Comparison of ENCODE assay signal across 8 mouse cellular contexts in genomic region chr10:52704101-52705051, GRCm38 (mm10). TPM values are rescaled to one million over a fixed set of nuclear protein-coding genes. Genes with fewer than 3 reads are reported as not detected.
A peak's percentile ranks its signal among the peaks of the same experiment; 100 is the strongest.
DNase-seq lines count a peak whose midpoint lies in the region; ATAC-seq and TF ChIP-seq lines count a peak whose summit lies in the region.

No protein-coding gene starts in this region.

- peak; percentile 89 for ATAC-seq in lung, embryonic 14.5 days (ENCODE audit: insufficient read depth)

- no peak for TF ChIP-seq POLR2A in liver, adult 2 months (IDR thresholded peaks at IDR 0.05; ENCODE audit: extremely low read depth, insufficient read depth, low read length)

- no peaks in the 10 kb centered on the region for H3K9me3 ChIP-seq in lung, embryonic 14.5 days (ENCODE audit: low read depth, low read length)

- H3K27ac ChIP-seq in lung, embryonic 14.5 days (ENCODE audit: low read depth), result no peak overlapping the region
- no peak overlapping the region for H3K27ac ChIP-seq in liver, adult 2 months (replicated peaks; ENCODE audit: insufficient read depth, low read depth, low read length)

- H3K27me3 ChIP-seq in lung, embryonic 14.5 days (ENCODE audit: insufficient read depth, low read length), result no peaks in the 10 kb centered on the region
- peaks cover 7% of the 10 kb centered on the region; the same call in 1 of the 2 replicates for H3K27me3 ChIP-seq in liver, adult 2 months (ENCODE audit: control insufficient read depth, insufficient read depth, low read length)

- H3K79me2 ChIP-seq in liver, adult 2 months (ENCODE audit: control insufficient read depth, insufficient read depth, low read length), result no peaks in the 10 kb centered on the region

- H3K4me2 ChIP-seq in lung, embryonic 14.5 days, result peak overlapping the region; percentile 78

- H3K36me3 ChIP-seq in lung, embryonic 14.5 days (ENCODE audit: insufficient read depth), result no peaks in the 10 kb centered on the region
- no peaks in the 10 kb centered on the region for H3K36me3 ChIP-seq in liver, adult 2 months (ENCODE audit: control insufficient read depth, insufficient read depth, low read length)

- TF ChIP-seq CTCF in lung, embryonic 14.5 days (IDR thresholded peaks at IDR 0.05; ENCODE audit: low read depth), result no peak
- TF ChIP-seq CTCF in liver, adult 2 months (IDR thresholded peaks at IDR 0.05; ENCODE audit: low read depth, low read length), result no peak

- peak overlapping the region; percentile 35 for H3K4me3 ChIP-seq in lung, embryonic 14.5 days (ENCODE audit: low read depth, low read length)
- H3K4me3 ChIP-seq in liver, adult 2 months (ENCODE audit: insufficient read depth, low read depth, low read length), result no peak overlapping the region; the same call in 1 of the 2 replicates

- H3K9ac ChIP-seq in lung, embryonic 14.5 days, result peak overlapping the region; percentile 47
- H3K9ac ChIP-seq in liver, adult 2 months (ENCODE audit: low read depth, low read length), result no peak overlapping the region

- peak; percentile 92 for DNase-seq in lung, embryonic 14.5 days
- DNase-seq in lung, postnatal 14 days, result no peak
- DNase-seq in cerebellum, postnatal 14 days, result peak; percentile 34 to 35
- peak; percentile 29 for DNase-seq in frontal cortex, postnatal 25 days (ENCODE audit: low spot score in 2 of 2)
- DNase-seq in kidney, adult 9 months, result peak; percentile 2
- DNase-seq in liver, adult 2 months (ENCODE audit: extremely low read depth, low read depth, low spot score), result peak; percentile 1
- DNase-seq in right cerebral cortex, adult 18-20 months, result peak; percentile 59
- no peak for DNase-seq in spleen, postnatal 14 days (ENCODE audit: low spot score in 2 of 2)

- H3K4me1 ChIP-seq in lung, embryonic 14.5 days (ENCODE audit: insufficient read depth), result 0 out of 2 replicates have a peak, but pooled peaks cover 2% of the 10 kb centered on the region
- peaks cover 8% of the 10 kb centered on the region for H3K4me1 ChIP-seq in liver, adult 2 months (ENCODE audit: control insufficient read depth, insufficient read depth, low read length)

- 4% methylated on average over 31 of the region's 31 CpGs for WGBS in lung, embryonic 14.5 days
- WGBS in liver, adult 2 months, result 6% methylated on average over 31 of the region's 31 CpGs

RNA-seq across cellular contexts. Expression of gene Slc35f1, which starts 14.0 kb away (rescaled TPM):
- polyA plus RNA-seq in lung, embryonic 14.5 days (2014; fragmentation: Nextera tagmentation; extraction: Ambion mirVana), result 1.6 TPM in 2 replicates
- under 0.01 TPM in 1 of 2 replicates, not detected in the other for total RNA-seq in liver, adult 2 months (2014; rRNA removed)
- 0.02 TPM in 1 of 2 replicates, not detected in the other for polyA plus RNA-seq in liver, adult 2 months (2012; rRNA removed)

Comparison
In these comparisons a context has a peak if more than half of its experiments do, and no peak if none do; other contexts are left out.
1. DNase-seq: peak in lung, embryonic 14.5 days (single experiment), cerebellum, postnatal 14 days (2 of 2), frontal cortex, postnatal 25 days (2 of 2), kidney, adult 9 months (single experiment), liver, adult 2 months (single experiment) and right cerebral cortex, adult 18-20 months (single experiment); none in lung, postnatal 14 days (single experiment) and spleen, postnatal 14 days (0 of 2).